Mouse (Mus musculus) embryonic facial prominence, embryonic 14.5 days (tissue): ENCODE measurements at regions not wholly inside any gene's neighbourhood (a gene's known extent, or its start where the extent isn't known, plus 50 kb on each side); places are given as distances from the start of the nearest gene placed in this dataset.

ENCODE experiments used
- ATAC-seq: fragments of 200-750 bp; cut with Nextera tagmentation; 2 replicates; pipeline ENCODE4 v1.8.0; 2017; ENCODE audit warnings: low read depth, moderate number of reproducible peaks, moderate TSS enrichment
- DNase-seq: peaks from one replicate; pipeline ENCODE4 v3.0.0-alpha.2; 2015; ENCODE audit warnings: low spot score
- H3K27ac ChIP-seq: fragments of 300-500 bp; sonication (generic); replicated peaks from 2 replicates; pipeline ENCODE4 v1.5.1; 2014; ENCODE audit warnings: low read depth, mild to moderate bottlenecking, low read length, moderate library complexity
- H3K27me3 ChIP-seq: fragments of 300-500 bp; sonication (generic); replicated peaks from 2 replicates; pipeline ENCODE4 v1.6.1; 2014; ENCODE audit warnings: low read length; ENCODE audit not compliant: control insufficient read depth, insufficient read depth
- H3K36me3 ChIP-seq: fragments of 300-500 bp; sonication (generic); 2 replicates; pipeline ENCODE4 v1.6.1; 2014; ENCODE audit warnings: low read length, mixed read lengths; ENCODE audit not compliant: control insufficient read depth, insufficient read depth
- H3K4me1 ChIP-seq: fragments of 300-500 bp; sonication (generic); 2 replicates; pipeline ENCODE4 v1.6.1; 2014; ENCODE audit warnings: antibody characterized with exemption, low read length; ENCODE audit not compliant: control insufficient read depth, insufficient read depth
- H3K4me2 ChIP-seq: fragments of 300-500 bp; sonication (generic); 2 replicates; pipeline ENCODE4 v1.6.1; 2014; ENCODE audit warnings: low read depth, mild to moderate bottlenecking, low read length, moderate library complexity, mixed read lengths
- H3K4me3 ChIP-seq: fragments of 300-500 bp; sonication (generic); 2 replicates; pipeline ENCODE4 v1.5.1; 2014; ENCODE audit warnings: low read depth, mild to moderate bottlenecking, low read length
- H3K9ac ChIP-seq: fragments of 300-500 bp; sonication (generic); 2 replicates; pipeline ENCODE4 v1.6.1; 2014; ENCODE audit warnings: low read depth, mild to moderate bottlenecking, low read length, moderate library complexity, mixed read lengths
- H3K9me3 ChIP-seq: fragments of 300-500 bp; sonication (generic); 2 replicates; pipeline ENCODE4 v1.6.1; 2016; ENCODE audit warnings: low read length; ENCODE audit not compliant: control insufficient read depth
- WGBS: fragments of 180-500 bp; shearing (Covaris S2); extraction: QIAGEN DNeasy Blood & Tissue Kit; methylation state at CpG from one replicate; pipeline ENCODE4 v1.1.7; 2014; 5-methylcytosine and 5-hydroxymethylcytosine counted together

DNA sequence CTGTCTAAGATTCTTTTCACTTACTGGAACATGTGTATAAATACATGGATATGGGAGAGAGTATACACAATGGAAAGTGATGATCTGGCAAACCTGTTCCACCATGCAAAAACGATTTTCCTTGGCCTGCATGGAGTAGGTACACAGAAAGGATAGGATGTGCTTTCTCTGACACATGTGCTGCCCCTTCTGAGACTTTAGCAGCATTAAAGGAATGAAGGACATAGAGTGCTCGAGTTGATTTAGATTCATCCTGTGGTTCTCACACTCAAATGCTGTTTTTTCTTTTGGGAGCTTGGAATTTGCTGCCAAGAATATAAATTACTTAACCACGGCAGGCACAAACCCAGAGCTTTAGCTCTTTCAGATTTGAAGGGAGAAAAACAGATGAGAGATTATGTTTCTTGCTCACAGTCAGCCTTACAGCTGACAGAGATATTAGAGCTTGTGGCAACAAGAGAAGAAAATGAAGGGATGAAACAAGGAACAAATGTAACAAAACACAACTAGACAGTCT is 149.2 kb downstream of the 4930544G11Rik start:
- H3K9ac ChIP-seq: no peak overlapping the region
- no peaks in the 10 kb centered on the region for H3K27me3 ChIP-seq
- no peak overlapping the region for H3K4me2 ChIP-seq
- ATAC-seq (no peak), DNase-seq (peak; percentile 77)
- 28% methylated on average over 3 of the region's 3 CpGs for WGBS
- 0 out of 2 replicates have a peak overlapping the region, but pooled peaks have one; percentile 36 for H3K27ac ChIP-seq
- H3K4me3 ChIP-seq: no peak overlapping the region
- H3K36me3 ChIP-seq: no peaks in the 10 kb centered on the region
- no peaks in the 10 kb centered on the region for H3K4me1 ChIP-seq
- H3K9me3 ChIP-seq: no peaks in the 10 kb centered on the region

DNA sequence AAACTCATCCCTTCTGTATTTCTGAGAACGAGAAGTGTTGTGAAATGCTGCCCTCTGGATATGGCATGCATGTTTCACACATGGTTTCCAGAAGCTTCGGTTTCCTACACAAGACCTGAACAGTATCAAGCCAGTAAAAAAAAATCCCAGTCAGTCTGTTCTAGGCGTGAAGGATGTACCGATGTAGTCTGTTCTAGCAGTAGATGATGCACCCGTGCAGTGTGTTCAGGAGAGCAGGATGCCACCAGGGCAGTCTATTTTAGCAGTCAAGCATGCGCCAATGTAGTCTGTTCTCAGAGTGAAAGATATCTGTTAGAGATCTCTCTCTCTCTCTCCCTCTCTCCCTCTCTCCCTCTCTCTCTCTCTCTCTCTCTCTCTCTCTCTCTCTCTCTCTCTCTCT is 162.0 kb downstream of the 4930544G11Rik start:
- no peak overlapping the region for H3K27ac ChIP-seq
- DNase-seq: no peak
- no peak for ATAC-seq
- 79% methylated on average over 6 of the region's 6 CpGs for WGBS
- no peak overlapping the region for H3K9ac ChIP-seq
- H3K9me3 ChIP-seq: no peaks in the 10 kb centered on the region
- H3K36me3 ChIP-seq: no peaks in the 10 kb centered on the region
- H3K27me3 ChIP-seq: no peaks in the 10 kb centered on the region
- H3K4me2 ChIP-seq: no peak overlapping the region
- no peak overlapping the region for H3K4me3 ChIP-seq
- no peaks in the 10 kb centered on the region for H3K4me1 ChIP-seq

DNA sequence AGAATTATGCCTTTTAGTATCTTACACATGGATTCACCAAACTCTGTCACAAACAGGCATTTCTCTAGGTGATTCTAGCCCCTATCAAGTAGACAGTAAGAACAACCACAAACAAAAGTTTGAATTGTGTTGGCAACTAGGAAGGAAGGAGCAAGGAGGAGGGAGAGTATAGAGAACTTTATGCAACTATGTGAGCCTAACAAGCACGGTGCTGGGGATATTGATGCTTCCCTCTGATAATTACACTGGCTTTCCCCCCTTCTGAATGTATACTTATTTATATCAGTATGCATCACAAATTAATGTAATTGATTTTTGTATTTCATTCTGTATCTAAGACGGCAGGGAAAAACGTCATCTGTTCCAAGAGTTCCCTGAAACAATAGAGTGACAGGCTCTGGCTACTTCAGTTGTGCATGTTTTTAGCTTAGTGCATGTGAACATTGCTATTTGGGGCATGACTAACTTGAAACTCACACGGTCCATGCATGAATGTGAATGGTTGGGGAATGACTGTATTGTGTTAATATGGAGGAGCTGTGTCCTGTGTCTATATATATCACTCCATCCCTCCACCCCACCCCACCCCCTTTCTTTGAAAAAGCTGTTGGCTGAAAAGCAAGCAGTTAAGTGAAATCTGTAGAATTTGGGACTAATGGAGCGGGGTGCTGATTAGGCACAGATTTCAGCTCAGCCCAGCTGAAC is 169.2 kb downstream of the 4930544G11Rik start:
- WGBS: 72% methylated on average over 5 of the region's 5 CpGs
- no peak overlapping the region for H3K9ac ChIP-seq
- no peaks in the 10 kb centered on the region for H3K27me3 ChIP-seq
- no peaks in the 10 kb centered on the region for H3K4me1 ChIP-seq
- no peak overlapping the region for H3K4me3 ChIP-seq
- H3K27ac ChIP-seq: no peak overlapping the region
- no peaks in the 10 kb centered on the region for H3K36me3 ChIP-seq
- ATAC-seq (peak; percentile 85; the same call in 1 of the 2 replicates), DNase-seq (peak; percentile 63)
- no peaks in the 10 kb centered on the region for H3K9me3 ChIP-seq
- no peak overlapping the region for H3K4me2 ChIP-seq

DNA sequence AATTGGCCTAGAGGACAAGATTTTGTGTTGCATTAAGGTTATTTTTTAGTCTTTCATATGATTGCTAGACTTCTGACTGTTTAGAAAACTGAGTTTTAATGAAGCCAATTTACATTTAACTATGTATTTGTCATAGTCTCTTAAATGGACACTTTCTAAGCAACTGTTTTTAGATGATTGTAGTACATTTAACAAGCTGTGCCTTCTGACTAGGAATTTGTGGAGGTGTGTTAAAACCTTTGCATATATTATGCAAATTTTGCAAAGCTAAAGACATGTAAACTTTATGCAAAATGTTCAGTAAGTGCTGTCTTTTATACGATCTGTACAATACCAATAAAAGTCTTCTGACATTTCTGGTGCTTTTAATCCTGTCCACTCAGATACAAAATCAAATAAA is 171.9 kb downstream of the 4930544G11Rik start:
- no peak for DNase-seq
- Histone ChIP-seq H3K4me2 (no peak overlapping the region), H3K27ac (no peak overlapping the region), H3K36me3 (no peaks in the 10 kb centered on the region), H3K4me3 (no peak overlapping the region), H3K27me3 (no peaks in the 10 kb centered on the region), H3K9me3 (no peaks in the 10 kb centered on the region), H3K9ac (no peak overlapping the region), H3K4me1 (no peaks in the 10 kb centered on the region)
- 55% methylated on average over 1 of the region's 1 CpGs for WGBS
- ATAC-seq: no peak

DNA sequence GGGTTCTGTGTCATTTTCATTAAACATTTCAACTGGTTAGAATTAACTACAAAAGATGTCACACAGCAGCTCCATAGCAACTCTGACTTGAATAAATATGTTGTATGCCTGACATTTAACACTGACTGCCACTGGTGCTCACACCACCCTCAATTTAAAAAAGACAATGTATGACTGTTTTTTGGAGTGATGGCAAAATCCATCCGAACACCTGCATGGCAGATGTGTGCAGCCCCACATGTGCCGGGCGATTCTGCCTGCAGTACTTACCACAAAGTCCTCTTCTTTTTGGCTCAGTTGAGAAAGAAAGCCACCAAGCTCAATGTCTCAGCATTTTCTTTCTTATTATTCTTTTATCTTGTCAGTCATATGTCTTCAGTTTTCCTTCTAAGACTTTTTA is 199.4 kb downstream of the 4930544G11Rik start:
- DNase-seq: peak; percentile 24
- ATAC-seq: no peak
- WGBS: 33% methylated on average over 3 of the region's 3 CpGs

DNA sequence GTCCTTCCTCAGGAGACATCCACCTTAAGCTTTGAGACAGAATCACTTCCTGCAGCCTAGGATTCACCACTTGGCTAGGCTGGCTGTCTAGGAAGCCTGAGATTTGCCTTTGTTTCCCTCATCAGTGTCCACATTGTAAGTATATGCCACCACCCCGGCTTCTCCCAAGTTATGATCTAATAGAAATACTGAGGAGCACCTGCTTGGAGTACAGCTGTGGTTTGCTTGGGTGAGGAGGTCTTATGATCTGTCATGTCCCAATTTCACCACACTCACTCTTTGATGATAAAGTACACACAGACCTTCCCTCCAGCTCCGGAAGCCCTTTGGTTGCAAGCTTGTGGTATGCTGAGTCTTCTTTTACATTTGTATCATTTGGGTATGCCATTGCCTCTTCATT is 202.4 kb downstream of the 4930544G11Rik start:
- Histone ChIP-seq H3K9me3 (no peaks in the 10 kb centered on the region), H3K27me3 (no peaks in the 10 kb centered on the region), H3K4me1 (no peaks in the 10 kb centered on the region), H3K27ac (no peak overlapping the region), H3K4me2 (no peak overlapping the region), H3K9ac (no peak overlapping the region), H3K36me3 (no peaks in the 10 kb centered on the region), H3K4me3 (no peak overlapping the region)
- 85% methylated on average over 2 of the region's 2 CpGs for WGBS
- ATAC-seq (no peak), DNase-seq (no peak)

More for the DNA sequence above, 199.4 kb downstream of the 4930544G11Rik start:
- Histone ChIP-seq H3K27me3 (no peaks in the 10 kb centered on the region), H3K4me1 (no peaks in the 10 kb centered on the region), H3K27ac (no peak overlapping the region), H3K4me2 (no peak overlapping the region), H3K9me3 (no peaks in the 10 kb centered on the region), H3K36me3 (no peaks in the 10 kb centered on the region), H3K9ac (no peak overlapping the region), H3K4me3 (no peak overlapping the region)

DNA sequence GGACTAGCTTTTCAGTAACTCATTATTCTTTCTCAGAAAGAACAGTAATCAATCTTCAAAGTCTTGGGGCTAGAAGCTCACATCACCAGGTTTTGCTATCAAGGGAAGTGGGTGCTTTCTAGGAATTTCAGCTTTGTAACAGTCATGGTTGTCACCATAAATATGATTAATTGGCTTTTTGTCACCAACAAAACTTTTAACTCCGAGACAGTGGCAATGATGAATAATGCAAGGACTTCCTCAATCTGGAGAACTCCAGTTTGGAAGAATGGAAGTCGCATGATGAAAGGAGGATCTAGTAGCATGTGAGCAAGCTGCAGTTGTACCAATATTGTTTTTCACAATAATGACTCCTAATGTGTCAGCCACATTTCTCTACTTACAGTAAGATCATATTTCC is 208.4 kb downstream of the 4930544G11Rik start:
- WGBS: 51% methylated on average over 2 of the region's 2 CpGs
- Histone ChIP-seq H3K27me3 (no peaks in the 10 kb centered on the region), H3K4me1 (no peaks in the 10 kb centered on the region), H3K9me3 (no peaks in the 10 kb centered on the region), H3K27ac (no peak overlapping the region), H3K4me3 (no peak overlapping the region), H3K9ac (no peak overlapping the region), H3K36me3 (no peaks in the 10 kb centered on the region), H3K4me2 (no peak overlapping the region)
- no peak for ATAC-seq
- DNase-seq: no peak

DNA sequence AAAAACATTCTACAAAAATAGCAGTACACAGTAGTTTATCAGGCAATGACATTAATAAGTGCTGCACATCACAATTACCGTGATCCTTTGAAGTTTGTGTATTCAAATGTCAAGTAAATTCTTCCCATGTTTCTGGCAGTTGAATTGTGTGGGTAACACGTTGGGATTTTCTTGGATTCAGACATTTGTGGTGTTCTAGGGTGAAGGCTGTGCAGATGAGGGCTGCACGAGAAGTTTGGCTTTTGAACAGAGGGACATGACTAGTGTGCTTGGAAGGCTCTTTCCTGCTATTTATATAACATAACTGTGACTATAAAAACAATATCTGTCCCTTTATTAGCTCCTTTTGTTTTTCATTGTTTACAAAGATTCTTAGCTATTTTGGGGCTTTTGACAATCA is 216.5 kb downstream of the 4930544G11Rik start:
- Histone ChIP-seq H3K27ac (no peak overlapping the region), H3K4me1 (no peaks in the 10 kb centered on the region), H3K9me3 (no peaks in the 10 kb centered on the region), H3K9ac (no peak overlapping the region), H3K4me3 (no peak overlapping the region), H3K36me3 (no peaks in the 10 kb centered on the region), H3K27me3 (no peaks in the 10 kb centered on the region), H3K4me2 (no peak overlapping the region)
- 66% methylated on average over 3 of the region's 3 CpGs for WGBS
- ATAC-seq: no peak
- DNase-seq: no peak

DNA sequence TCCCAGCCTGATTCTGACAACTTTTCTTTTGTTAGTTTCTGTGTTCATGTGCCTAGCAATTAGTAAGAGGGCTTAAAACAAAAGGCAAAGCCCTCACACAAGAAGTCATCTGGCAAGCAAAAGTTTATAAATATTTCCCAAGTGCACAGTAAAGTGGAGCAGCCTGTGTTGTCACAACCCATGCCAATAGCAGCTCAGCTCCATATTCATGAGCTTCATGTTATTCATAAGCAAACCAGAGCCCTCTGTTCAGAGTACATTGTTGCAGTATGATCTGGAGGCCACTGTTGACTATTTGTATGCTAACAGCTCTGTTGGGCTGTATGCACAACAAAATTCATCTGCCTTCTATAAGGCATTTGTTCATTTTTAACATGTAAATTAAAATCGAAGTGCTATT is 245.6 kb downstream of the 4930544G11Rik start:
- no peaks in the 10 kb centered on the region for H3K9me3 ChIP-seq
- no peak overlapping the region for H3K9ac ChIP-seq
- 0 out of 2 replicates have a peak, but pooled peaks cover 3% of the 10 kb centered on the region for H3K4me1 ChIP-seq
- no peak overlapping the region for H3K4me2 ChIP-seq
- 82% methylated on average over 1 of the region's 1 CpGs for WGBS
- DNase-seq: peak; percentile 64
- H3K27me3 ChIP-seq: no peaks in the 10 kb centered on the region
- ATAC-seq: no peak
- peak overlapping the region; percentile 33; the same call in 1 of the 2 replicates for H3K27ac ChIP-seq
- H3K4me3 ChIP-seq: no peak overlapping the region
- no peaks in the 10 kb centered on the region for H3K36me3 ChIP-seq
